Mouse (Mus musculus) lung, postnatal 25 days (tissue): ENCODE measurements around the gene Stip1.
"Not testable (repeated sequence)": the region's sequence is repeated elsewhere in the genome, so short reads cannot be mapped to it uniquely, and the experiment has no call there.

Experiments
- DNase-seq: peaks from one replicate; pipeline ENCODE4 v3.0.0; 2022; ENCODE audit warnings: low spot score

Stip1 gene

DNA sequence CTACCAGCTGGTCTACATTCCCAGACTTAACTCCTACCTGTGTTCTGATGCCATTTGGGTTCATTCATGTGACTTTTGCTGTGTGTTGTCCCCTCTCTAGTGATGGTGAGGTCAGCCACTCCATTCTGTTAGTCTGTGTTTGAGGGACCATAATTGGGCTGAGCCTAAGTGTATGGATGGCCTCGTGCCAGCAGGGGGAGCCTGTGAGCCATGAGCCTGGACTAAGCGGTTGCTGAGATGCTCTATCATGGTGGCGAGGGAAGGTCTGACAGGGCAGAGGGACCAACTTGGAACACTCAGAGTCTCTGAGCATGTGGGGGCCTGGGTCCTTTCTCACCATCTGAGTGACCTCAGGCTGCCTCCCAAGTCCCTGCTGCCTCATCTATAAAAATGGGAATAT, 24.8 kb upstream of the Stip1 start:
- peak; percentile 76 for DNase-seq

DNA sequence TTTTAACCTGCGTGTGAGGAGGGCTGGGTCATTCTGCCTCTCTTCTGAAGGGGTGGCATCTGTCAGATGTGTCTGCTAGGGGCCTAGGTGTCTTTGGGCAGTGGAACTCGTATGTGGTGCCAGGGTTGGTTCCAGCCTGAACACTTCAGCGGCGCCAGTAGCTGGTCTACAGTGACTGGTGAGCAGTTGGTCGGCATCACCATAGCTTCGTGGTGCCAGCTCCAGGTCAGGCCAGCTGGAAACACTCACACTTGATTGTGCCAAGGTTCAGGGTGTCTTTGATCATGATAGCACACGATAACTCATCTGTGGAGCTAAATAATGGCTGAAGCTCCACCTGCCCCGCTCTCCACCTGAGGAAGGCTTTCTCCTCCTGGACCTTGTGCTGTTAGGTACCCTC, 23.1 kb upstream of the Stip1 start:
- no peak for DNase-seq

DNA sequence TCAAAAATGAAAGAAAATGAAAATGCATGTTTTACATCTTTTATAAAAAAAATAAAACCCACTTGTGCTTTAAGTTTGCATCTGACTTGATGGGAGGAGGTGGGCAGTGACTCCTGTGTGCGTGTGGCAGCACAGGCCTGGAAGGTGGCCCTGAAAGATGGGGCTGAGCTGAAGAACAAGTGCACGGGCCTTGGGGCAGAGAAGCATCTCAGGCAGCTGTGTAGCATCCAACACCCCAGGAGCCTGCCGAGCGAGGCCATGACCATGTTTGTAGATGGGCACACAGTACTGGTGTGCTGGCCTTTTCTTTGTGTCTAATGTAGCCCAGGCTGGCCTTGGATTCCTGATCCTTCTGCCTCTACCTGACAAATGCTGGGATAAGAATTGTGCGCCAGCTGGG, 22.3 kb upstream of the Stip1 start:
- no peak for DNase-seq

DNA sequence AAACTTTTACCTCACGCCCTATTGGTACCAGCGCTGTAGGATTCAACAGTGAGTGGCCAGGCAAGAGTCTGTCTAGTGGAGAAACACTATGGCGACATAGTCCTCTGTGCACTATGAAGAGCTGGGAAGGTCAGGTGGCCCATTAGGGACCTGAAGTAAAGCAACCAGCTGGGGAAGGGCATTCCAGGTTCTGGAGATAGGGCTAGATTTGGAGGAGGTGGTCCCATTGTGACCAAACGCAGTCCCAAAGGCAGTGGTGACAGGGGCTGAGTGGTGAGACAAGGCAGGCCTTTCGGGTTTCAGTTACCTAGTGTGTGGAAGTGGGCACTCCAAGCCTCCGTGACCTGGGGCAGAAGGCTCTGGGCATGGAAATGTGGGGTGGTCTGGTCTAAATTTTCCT, 18.8 kb upstream of the Stip1 start:
- no peak for DNase-seq

DNA sequence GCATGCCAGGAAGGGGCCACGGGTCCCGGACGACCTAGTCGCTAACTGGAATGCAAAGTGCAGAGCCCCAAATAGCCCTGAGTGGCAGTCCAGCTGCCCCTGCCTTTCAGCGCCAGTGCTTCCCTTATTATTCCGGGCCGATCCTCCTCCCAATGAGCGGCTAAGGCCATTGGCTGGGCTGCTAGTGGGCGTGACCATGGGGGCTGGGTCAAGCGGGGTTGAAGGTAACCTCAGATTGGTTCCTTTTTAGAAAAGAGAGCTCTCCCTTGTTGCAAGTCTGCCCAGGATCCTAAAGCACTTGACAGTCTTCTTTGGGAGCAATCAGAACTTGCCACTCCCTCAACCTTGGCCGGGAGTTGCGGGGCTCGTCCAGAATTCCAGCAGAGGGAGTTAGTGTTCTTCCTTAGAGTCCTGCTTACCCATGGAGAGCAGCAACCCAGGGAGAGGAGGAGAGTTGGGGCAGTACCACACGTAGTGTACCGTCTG, 18.0 kb upstream of the Stip1 start:
- DNase-seq = peak; percentile 92

DNA sequence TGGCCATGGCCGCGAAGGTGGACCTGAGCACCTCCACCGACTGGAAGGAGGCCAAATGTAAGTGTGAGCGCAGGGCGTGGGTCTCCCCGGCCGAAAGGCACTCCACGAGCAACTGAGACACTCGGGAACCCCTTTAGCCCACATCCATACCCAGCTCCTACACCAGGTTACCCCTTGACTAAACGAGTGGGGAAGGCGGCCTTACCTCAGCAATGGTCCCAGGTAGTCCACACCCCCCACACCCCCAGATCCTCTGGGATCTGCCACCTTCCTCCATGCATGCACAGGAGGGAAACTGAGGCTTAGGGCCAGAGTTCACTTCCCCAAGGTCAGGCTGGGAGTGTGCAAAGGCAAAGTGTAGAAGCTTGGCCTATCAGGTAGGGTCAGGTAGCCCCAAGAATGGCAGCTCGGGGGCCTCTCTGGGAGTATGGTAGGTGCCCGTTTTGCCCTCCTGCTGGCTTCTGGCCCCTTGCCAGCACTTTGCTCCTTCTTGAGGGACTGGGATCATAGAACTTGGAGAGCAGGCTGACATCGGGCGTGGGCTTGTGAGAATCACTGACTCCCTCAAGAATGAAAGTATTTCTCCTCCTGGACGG, 17.5 kb upstream of the Stip1 start:
- no peak for DNase-seq

DNA sequence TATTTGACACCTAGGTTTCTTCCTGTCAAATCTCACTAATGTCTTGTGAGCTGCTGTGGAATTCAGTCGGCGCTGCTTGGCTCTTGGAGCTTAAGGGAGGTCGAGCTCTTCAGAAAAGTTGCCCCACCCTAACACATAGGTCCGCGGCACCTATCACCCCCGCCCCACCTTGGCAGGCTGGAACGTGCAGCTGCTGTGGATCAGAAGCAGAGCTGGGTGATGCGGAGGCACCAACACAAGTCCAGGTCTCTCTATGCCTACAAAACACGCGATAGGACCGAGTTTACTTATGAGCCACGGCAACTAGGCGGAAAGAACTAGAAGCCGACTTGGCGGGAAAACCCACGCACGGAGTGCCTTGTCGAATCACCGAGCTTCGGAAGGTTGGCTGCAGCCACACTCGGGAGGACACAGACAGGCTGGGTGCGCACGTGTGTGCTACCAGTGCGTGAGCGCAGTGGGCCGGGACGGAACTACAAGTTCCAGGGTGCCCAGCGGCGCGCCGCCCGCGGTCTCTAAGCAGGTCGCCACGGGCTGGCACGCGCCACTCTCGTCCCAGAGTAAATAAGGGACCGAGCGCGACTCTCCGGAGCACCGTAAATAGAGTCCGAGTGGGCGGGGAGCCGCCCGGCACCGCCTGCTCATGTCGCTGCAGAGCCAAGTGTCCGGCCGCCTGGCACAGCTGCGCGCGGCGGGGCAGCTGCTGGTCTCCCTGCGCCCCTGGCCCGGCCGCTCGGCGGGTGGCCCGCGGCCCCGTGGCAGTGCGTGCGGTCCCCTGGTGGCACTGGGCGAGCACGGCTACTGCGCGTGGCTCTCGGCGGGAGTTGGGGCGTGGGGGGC, 16.7 kb upstream of the Stip1 start, which contains the start of gene Macrod1:
TSS of gene Macrod1 (plus strand) at position 563 of the 840 bp plus-strand sequence.
- DNase-seq = peak; percentile 83

DNA sequence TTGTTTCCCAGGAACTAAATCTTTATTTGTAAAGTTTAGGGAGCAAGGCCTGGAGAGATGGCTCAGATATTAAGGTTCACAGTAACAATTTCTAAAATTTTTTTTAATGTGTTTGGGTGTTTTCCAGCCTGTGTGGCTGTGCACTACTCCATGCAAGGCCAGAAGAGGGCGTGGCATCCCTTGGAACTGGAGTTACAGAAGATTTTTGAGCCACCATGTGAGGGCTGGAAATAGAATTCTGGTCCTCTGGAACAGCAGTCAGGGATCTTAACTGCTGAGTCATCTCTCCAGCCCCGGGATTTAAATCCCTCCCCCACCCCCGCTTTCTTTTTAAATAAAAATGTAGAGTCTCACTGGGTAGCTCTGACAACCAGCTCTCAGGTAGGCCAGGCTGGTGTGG, 15.4 kb upstream of the Stip1 start:
- no peak for DNase-seq

DNA sequence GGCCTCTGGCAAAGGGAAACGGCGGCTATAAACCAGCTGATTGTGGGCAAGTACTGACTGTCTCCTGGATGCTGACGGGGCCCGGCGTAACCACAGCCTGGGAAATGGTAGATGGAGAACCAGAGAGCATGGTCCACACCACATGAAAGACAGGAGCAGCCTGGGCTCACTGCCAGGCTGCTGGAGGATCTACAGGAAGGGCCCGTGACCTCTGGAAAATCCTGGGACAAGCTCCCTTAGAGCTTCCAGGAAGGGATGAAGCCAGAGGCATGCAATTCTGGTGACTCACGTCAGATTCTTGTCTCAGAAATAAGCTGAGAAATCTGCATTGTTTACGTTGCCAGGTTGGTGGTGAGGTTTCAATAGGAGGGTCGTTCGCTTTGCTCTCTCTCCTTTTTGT, 15.0 kb upstream of the Stip1 start:
- DNase-seq = no peak

DNA sequence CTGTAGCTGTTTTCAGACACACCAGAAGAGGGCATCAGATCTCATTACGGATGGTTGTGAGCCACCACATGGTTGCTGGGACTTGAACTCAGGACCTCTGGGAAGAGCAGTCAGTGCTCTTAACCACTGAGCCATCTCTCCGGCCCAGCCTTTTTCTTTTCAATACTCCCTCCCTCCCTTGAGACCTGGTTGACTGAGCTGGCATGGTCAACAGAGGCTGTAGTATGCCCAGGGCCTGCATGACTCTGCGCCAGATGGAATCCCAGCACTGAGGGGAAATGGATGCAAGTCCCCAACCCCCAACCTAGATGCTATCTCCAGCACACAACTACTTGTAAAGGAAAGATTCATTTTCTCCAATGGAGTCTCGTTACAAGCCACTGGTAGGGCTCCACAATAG, 13.6 kb upstream of the Stip1 start:
- not testable (repeated sequence) for DNase-seq

DNA sequence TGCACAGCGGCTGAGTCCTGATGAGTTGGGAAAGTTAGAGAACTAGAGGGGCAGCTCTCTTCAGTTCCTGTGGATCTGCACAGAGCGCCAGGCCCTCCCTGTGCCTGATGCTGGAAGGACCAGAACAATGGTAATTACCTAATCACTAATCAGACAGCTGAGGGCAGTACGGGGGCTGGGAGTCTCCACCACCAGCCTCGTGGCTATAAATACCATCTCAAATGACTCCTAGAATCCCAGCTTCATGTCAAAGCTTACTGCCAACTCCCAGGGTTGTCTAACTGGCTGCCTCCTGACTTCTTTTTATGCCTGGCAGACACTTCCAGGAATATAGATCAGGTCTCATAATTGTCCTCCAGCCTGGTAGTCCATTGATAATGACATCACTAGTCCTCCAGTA, 4.9 kb upstream of the Stip1 start:
- no peak for DNase-seq

DNA sequence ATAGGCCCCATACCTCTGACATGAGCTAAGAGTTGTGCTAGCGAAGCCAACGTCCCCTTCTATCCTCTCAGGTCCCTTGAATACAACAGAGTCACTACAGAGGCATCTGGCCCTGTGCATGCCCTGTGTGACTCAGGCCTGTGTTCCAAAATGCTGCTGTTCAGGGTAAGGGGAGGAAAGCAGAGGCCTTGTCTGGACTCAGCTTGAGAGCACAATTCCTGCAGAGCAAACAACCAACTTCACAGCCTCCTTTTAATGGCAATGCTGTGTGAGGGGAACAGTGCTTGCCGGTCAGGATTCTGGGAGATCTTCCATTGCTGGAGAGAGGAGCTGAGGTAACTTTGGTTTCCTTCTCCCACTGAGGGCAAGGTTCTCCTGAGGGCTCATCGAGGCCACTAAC, 4.5 kb upstream of the Stip1 start:
- no peak for DNase-seq

DNA sequence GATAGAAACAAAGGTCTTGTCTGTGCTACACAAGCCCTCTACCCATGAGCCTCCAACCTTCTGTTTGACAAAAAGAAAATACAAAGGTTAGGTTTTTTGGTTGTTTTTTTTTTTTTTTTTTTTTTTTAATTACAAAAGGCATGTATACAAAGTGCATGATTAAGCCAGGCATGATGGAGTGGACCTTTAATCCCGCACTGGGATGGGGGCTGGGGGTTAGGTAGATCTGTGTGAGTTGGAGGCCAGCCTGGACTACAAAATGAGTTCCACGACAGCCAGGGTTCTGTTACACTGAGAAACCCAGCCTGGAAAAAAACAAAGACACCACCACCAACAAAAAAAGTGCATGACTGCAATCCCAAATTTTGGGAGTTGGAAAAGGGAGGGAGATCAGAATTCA, 1.4 kb upstream of the Stip1 start:
- DNase-seq = no peak

DNA sequence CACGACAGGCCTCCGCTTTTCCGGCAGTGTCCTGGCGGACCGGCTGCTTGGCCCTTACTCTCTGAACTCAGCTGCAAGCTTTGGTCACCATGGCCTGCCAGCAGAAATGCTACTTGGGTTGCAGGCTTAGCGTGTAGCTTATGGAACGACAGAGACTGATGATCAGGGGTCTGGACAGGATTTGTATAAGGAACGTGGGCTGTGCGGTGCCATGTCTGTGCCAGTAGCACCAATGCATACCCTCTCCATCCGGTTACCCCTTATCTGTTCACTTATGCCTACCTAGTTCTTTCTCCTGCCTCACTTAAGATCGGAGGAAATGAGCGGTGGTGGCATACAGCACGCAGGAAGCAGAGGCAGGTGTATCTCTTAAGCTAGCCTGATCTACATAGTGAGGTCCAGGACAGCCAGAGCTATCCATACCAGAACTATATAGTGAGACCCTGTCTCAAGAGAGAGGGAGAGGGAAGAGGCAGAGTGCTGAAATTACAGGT, 917 bp upstream of the Stip1 start:
- no peak for DNase-seq

DNA sequence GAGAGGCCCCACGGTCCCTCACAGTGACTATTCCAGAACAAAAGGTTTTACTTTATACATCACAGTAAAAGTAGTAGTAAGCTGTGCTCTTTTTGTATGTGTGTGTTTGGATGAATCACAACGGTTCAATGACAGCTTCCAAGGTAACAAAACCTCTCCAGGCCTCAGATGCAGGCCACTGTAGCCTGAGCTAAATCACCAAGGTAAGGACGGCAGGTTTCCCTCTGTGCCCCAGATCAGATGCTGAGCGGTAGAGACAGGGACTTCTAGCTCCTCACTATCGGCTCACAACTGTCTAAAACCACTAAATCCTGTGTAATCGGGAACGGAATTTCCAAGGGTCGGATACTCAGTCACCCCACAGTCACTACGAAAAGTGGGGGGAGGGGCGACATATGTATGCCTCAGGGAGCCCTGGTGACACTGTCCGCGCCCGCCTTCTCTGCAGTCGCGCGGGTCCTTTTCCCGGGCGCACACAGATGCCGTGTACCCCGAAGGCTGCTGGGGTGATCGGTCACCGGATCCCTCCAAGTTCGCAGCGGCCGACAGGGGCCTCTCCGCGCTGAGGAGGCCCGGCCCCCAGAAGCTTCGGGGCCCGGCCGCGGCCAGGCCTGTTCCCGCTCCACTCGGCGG, 563 bp downstream of the Stip1 start:
- no peak for DNase-seq

DNA sequence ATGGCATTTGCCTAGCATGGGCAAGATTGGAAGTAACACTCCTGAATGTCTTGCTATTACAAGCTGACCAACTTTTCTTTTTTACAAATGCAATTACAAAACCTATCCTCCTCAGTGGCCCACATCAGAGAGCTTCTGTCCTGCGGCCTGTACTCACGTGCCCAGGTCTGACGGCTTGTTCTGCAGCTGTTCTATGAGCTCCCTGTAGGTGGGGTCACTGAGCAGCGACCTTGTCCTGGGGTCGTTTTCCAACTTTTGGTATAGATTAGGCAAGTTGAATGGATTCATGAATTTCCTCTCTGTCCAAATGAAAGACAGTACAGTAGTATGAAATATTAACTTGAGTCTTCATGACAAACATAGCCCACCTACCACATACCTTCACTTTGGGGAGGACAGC, 5.8 kb downstream of the Stip1 start:
- no peak for DNase-seq

DNA sequence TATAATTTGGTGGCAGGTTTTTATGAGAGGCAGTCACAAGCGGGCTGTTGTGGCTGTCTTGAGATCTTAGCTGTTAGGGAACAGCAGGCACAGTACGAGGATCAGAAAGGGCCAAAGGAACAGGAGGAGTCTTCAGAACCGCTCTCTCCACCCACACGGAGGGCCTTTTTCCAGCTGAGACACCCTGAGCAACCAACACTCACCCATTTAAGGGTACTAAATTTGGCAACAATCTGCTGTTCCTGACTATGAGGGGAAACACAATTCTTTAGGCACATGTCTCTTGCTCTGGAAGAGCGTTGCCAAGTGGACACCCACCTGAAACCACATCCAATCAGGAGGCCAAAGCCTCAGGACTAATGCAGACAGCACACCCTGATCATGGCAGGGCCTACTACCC, 10.2 kb downstream of the Stip1 start:
- DNase-seq = no peak

DNA sequence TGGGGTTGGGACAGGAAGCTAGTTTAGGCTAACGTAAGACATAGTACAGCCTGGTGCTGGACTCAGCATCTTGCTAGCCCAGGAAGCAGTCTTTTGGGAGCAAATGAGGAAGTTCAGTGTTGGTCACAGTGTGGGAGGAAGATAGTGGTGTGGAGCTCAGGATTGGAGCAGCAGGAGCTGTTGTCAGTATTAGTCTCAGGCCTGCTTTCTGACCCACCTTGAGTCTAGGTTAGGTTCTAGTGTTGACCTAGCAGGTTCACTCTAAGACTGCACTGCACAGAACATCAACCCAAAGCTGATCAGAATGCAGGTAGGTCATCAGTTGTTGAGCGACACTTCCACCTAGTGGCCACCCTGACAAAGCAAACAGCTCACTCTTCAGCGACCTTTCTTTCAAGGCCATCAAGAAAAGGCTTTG, 19.5 kb downstream of the Stip1 start:
- DNase-seq = peak; percentile 74

DNA sequence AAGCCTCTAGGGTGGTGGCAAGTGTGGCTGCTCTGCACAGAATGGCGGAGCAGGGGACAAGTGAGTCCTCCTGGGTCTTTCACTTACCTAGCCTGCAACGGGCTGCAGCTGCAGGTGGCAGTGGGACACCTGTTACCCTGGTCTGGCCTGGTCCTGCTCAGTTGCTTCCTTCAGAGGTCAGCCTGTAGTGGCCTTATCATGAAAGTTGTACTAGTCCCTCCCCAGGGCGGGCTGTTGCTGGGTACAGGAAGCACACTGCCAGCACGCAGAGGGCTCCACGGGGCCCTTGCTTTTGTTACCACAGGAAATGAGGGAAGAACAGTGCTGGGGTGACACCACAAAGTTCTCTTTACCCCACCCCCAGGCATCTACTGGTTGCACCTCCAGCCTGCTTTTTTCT, 20.6 kb downstream of the Stip1 start, which contains the start of gene Fermt3:
TSS of gene Fermt3 (minus strand) at position 279 of the 400 bp plus-strand sequence.
- peak; percentile 81 for DNase-seq

DNA sequence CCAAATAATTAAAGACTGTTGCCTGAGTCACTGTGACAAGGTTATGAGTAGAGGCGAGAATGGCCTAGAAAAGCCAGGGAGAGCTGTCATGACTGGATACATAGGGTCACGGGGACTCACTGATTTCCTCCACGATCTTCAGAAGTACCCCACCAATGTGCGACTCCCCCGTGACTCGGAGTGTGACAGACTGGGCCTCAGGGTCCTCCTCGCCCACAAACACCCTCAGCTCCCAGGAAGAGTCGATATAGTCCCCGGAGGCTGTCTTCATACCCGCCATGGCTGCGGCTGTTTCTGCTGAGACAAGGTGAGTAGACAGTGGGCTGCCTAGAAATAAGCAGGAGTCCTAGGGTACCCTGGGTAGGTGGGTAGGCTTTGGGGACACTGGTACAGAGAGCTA, 21.2 kb downstream of the Stip1 start:
- DNase-seq = no peak

DNA sequence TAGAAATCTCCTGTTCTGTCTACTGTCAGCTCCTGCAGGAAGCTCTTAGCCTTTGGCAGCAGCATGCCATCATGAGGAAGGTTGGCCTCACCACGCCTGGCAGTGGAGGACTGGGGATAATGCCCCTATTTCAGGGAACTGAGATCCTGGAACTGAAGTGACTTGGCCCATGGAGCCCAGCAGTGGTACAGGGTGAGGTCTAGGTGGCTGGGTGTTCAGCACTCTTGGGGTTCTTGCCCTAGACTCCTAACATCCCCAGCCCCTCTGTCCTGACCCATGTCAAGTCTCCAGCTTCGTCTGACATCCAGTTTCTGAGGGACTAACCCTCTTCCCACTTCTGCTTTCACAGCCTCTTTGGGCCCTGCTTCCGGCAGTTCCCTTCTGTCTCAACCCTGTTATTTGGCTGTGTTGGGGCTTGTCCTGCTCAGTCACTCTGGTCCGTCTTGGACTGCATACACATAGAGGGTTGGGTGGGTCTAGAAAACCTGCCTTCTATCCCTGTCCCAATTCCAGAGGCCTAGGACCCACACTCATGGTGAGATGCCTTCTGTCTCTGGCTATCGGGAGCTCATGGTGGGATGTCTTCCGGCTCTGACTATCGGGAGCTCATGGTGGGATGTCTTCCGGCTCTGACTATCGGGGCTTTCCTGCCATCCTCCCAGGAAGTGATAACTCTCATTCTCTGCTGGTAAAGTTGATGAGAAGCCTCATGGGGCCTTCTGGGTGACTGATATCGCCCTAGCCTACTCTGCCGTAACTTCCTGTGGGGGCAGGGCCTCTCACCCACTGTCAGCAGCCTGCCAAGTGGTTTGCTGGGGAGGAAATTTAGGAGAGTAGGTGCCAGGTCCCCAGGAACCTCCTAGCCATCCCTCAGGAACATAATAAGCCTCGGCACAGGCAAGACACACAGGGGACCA, 22.0 kb downstream of the Stip1 start:
- DNase-seq = no peak
